Mouse (Mus musculus) heart, postnatal 0 days (tissue): Measurements from ENCODE around the gene Fam161a.

Experiments
- CTCF ChIP-seq: IDR thresholded peaks from 2 replicates; pipeline ENCODE4 v1.5.1; 2016; ENCODE audit warnings: antibody characterized with exemption, control low read depth, low read depth
- EP300 ChIP-seq: IDR thresholded peaks from 2 replicates; pipeline ENCODE4 v1.6.1; 2016; ENCODE audit warnings: antibody characterized with exemption, low read depth

GRCm38 (mm10) chr11:23024169-23024568 lies 16.8 kb downstream of the Fam161a start:
- TF ChIP-seq CTCF: no peak
- TF ChIP-seq EP300: no peak
